Mouse (Mus musculus): ENCODE measurements around the gene Tmem52b. TPM values are rescaled to one million over a fixed set of nuclear protein-coding genes. Genes with fewer than 3 reads are reported as not detected.

The Tmem52b gene
- total and polyA plus RNA-seq, 3 experiments: not detected

- no peaks in the 10 kb centered on the region for H3K79me2 ChIP-seq (replicated peaks; ENCODE audit: control insufficient read depth, insufficient read depth, low read length)
- no peaks in the 10 kb centered on the region for H3K36me3 ChIP-seq (ENCODE audit: control insufficient read depth, insufficient read depth, low read length)
- no peak overlapping the region for H3K27ac ChIP-seq
- no peak overlapping the region for H3K4me3 ChIP-seq
- no peaks in the 10 kb centered on the region for H3K4me1 ChIP-seq (ENCODE audit: control insufficient read depth, insufficient read depth, low read length)
- no peaks in the 10 kb centered on the region for H3K27me3 ChIP-seq (ENCODE audit: control insufficient read depth, insufficient read depth, low read length)
- no peak for TF ChIP-seq EP300 (IDR thresholded peaks at IDR 0.05; ENCODE audit: insufficient read depth, low read depth, low read length)
- no peak for TF ChIP-seq CTCF (IDR thresholded peaks at IDR 0.05)
- TF ChIP-seq POLR2A (IDR thresholded peaks at IDR 0.05; ENCODE audit: insufficient read depth, low read depth, low read length): no peak
- H3K9ac ChIP-seq (ENCODE audit: low read depth, low read length): no peak overlapping the region
- 71% methylated on average over 1 of the region's 1 CpGs for WGBS
- intact Hi-C loops (cut with DNase I): no loop called here
- no peak for DNase-seq
Observed at GRCm38 (mm10) chr6:129513409-129513808, 1.1 kb downstream of the Tmem52b start.

- WGBS: 32% methylated on average over 2 of the region's 2 CpGs
- Histone ChIP-seq H3K27me3 (ENCODE audit: control insufficient read depth, insufficient read depth, low read length) (no peaks in the 10 kb centered on the region), H3K27ac (no peak overlapping the region), H3K9ac (ENCODE audit: low read depth, low read length) (no peak overlapping the region), H3K4me1 (ENCODE audit: control insufficient read depth, insufficient read depth, low read length) (no peaks in the 10 kb centered on the region), H3K36me3 (ENCODE audit: control insufficient read depth, insufficient read depth, low read length) (no peaks in the 10 kb centered on the region), H3K79me2 (replicated peaks; ENCODE audit: control insufficient read depth, insufficient read depth, low read length) (no peaks in the 10 kb centered on the region), H3K4me3 (no peak overlapping the region)
- no peak for DNase-seq
- intact Hi-C loops (cut with DNase I): no loop called here
- TF ChIP-seq EP300 (IDR thresholded peaks at IDR 0.05; ENCODE audit: insufficient read depth, low read depth, low read length): no peak
Observed at GRCm38 (mm10) chr6:129514376-129514775, 2.0 kb downstream of the Tmem52b start.

- WGBS: 83% methylated on average over 3 of the region's 3 CpGs
- Histone ChIP-seq H3K4me3 (no peak overlapping the region), H3K27me3 (ENCODE audit: control insufficient read depth, insufficient read depth, low read length) (no peaks in the 10 kb centered on the region), H3K79me2 (replicated peaks; ENCODE audit: control insufficient read depth, insufficient read depth, low read length) (no peaks in the 10 kb centered on the region), H3K36me3 (ENCODE audit: control insufficient read depth, insufficient read depth, low read length) (no peaks in the 10 kb centered on the region), H3K27ac (no peak overlapping the region), H3K4me1 (ENCODE audit: control insufficient read depth, insufficient read depth, low read length) (no peaks in the 10 kb centered on the region), H3K9ac (ENCODE audit: low read depth, low read length) (no peak overlapping the region)
- intact Hi-C loops (cut with DNase I): no loop called here
- no peak for DNase-seq
- TF ChIP-seq POLR2A (IDR thresholded peaks at IDR 0.05; ENCODE audit: insufficient read depth, low read depth, low read length): no peak
- TF ChIP-seq EP300 (IDR thresholded peaks at IDR 0.05; ENCODE audit: insufficient read depth, low read depth, low read length): no peak
- TF ChIP-seq CTCF (IDR thresholded peaks at IDR 0.05): no peak
Observed at GRCm38 (mm10) chr6:129515068-129515467, 2.7 kb downstream of the Tmem52b start.

- no peak overlapping the region for H3K9ac ChIP-seq (ENCODE audit: low read depth, low read length)
- H3K4me1 ChIP-seq (ENCODE audit: control insufficient read depth, insufficient read depth, low read length): no peaks in the 10 kb centered on the region
- H3K79me2 ChIP-seq (replicated peaks; ENCODE audit: control insufficient read depth, insufficient read depth, low read length): no peaks in the 10 kb centered on the region
- H3K4me3 ChIP-seq: no peak overlapping the region
- no peaks in the 10 kb centered on the region for H3K36me3 ChIP-seq (ENCODE audit: control insufficient read depth, insufficient read depth, low read length)
- TF ChIP-seq POLR2A (IDR thresholded peaks at IDR 0.05; ENCODE audit: insufficient read depth, low read depth, low read length): no peak
- no peak for TF ChIP-seq EP300 (IDR thresholded peaks at IDR 0.05; ENCODE audit: insufficient read depth, low read depth, low read length)
- TF ChIP-seq CTCF (IDR thresholded peaks at IDR 0.05): no peak
- intact Hi-C loops (cut with DNase I): no loop called here
- DNase-seq: no peak
- H3K27me3 ChIP-seq (ENCODE audit: control insufficient read depth, insufficient read depth, low read length): no peaks in the 10 kb centered on the region
- 89% methylated on average over 10 of the region's 10 CpGs for WGBS
- H3K27ac ChIP-seq: no peak overlapping the region
Observed at GRCm38 (mm10) chr6:129516388-129516787, 4.0 kb downstream of the Tmem52b start.

- Histone ChIP-seq H3K27ac (no peak overlapping the region), H3K79me2 (replicated peaks; ENCODE audit: control insufficient read depth, insufficient read depth, low read length) (no peaks in the 10 kb centered on the region), H3K9ac (ENCODE audit: low read depth, low read length) (no peak overlapping the region), H3K4me1 (ENCODE audit: control insufficient read depth, insufficient read depth, low read length) (no peaks in the 10 kb centered on the region), H3K36me3 (ENCODE audit: control insufficient read depth, insufficient read depth, low read length) (no peaks in the 10 kb centered on the region), H3K27me3 (ENCODE audit: control insufficient read depth, insufficient read depth, low read length) (no peaks in the 10 kb centered on the region), H3K4me3 (no peak overlapping the region)
- peak; percentile 74 for TF ChIP-seq CTCF (IDR thresholded peaks at IDR 0.05)
- no peak for TF ChIP-seq EP300 (IDR thresholded peaks at IDR 0.05; ENCODE audit: insufficient read depth, low read depth, low read length)
- 48% methylated on average over 2 of the region's 2 CpGs for WGBS
- DNase-seq: no peak
- intact Hi-C loops (cut with DNase I): loop anchor here (1.0 to 2.0 kb wide), 3 partner anchors 41 to 125 kb away; no protein-coding TSS in a partner anchor
Observed at GRCm38 (mm10) chr6:129517752-129518408, 5.5 kb downstream of the Tmem52b start.

- H3K9ac ChIP-seq (ENCODE audit: low read depth, low read length): no peak overlapping the region
- H3K79me2 ChIP-seq (replicated peaks; ENCODE audit: control insufficient read depth, insufficient read depth, low read length): no peaks in the 10 kb centered on the region
- H3K4me1 ChIP-seq (ENCODE audit: control insufficient read depth, insufficient read depth, low read length): no peaks in the 10 kb centered on the region
- no peaks in the 10 kb centered on the region for H3K36me3 ChIP-seq (ENCODE audit: control insufficient read depth, insufficient read depth, low read length)
- no peak overlapping the region for H3K27ac ChIP-seq
- H3K27me3 ChIP-seq (ENCODE audit: control insufficient read depth, insufficient read depth, low read length): no peaks in the 10 kb centered on the region
- TF ChIP-seq POLR2A (IDR thresholded peaks at IDR 0.05; ENCODE audit: insufficient read depth, low read depth, low read length) (no peak), EP300 (IDR thresholded peaks at IDR 0.05; ENCODE audit: insufficient read depth, low read depth, low read length) (no peak), CTCF (IDR thresholded peaks at IDR 0.05) (no peak)
- H3K4me3 ChIP-seq: no peak overlapping the region
- intact Hi-C loops (cut with DNase I): no loop called here
- DNase-seq: no peak
Observed at GRCm38 (mm10) chr6:129526069-129526468, 13.7 kb downstream of the Tmem52b start.
